Mouse (Mus musculus) embryonic facial prominence, embryonic 15.5 days (tissue): ENCODE measurements around the gene Scd2. TPM values are rescaled to one million over a fixed set of nuclear protein-coding genes. Genes with fewer than 3 reads are reported as not detected.

Experiments used
- ATAC-seq: fragments of 200-750 bp; cut with Nextera tagmentation; 2 replicates; pipeline ENCODE4 v1.8.0; 2017; ENCODE audit warnings: low read depth, moderate TSS enrichment; ENCODE audit not compliant: insufficient number of reproducible peaks, low FRiP score, low TSS enrichment
- H3K27ac ChIP-seq: fragments of 300-500 bp; sonication (generic); replicated peaks from 2 replicates; pipeline ENCODE4 v1.5.1; 2015; ENCODE audit warnings: mild to moderate bottlenecking, inconsistent platforms
- H3K27me3 ChIP-seq: fragments of 300-500 bp; sonication (generic); 2 replicates; pipeline ENCODE4 v1.6.1; 2015; ENCODE audit warnings: inconsistent platforms
- H3K36me3 ChIP-seq: fragments of 300-500 bp; sonication (generic); 2 replicates; pipeline ENCODE4 v1.6.1; 2015; ENCODE audit warnings: mild to moderate bottlenecking, inconsistent platforms
- H3K4me1 ChIP-seq: fragments of 300-500 bp; sonication (generic); 2 replicates; pipeline ENCODE4 v1.6.1; 2015; ENCODE audit warnings: inconsistent platforms
- H3K4me2 ChIP-seq: fragments of 300-500 bp; sonication (generic); replicated peaks from 2 replicates; pipeline ENCODE4 v1.6.1; 2015; ENCODE audit warnings: mild to moderate bottlenecking, inconsistent platforms
- H3K4me3 ChIP-seq: fragments of 300-500 bp; sonication (generic); replicated peaks from 2 replicates; pipeline ENCODE4 v1.5.1; 2015; ENCODE audit warnings: mild to moderate bottlenecking, inconsistent platforms
- H3K9ac ChIP-seq: fragments of 300-500 bp; sonication (generic); 2 replicates; pipeline ENCODE4 v1.6.1; 2015; ENCODE audit warnings: inconsistent platforms
- H3K9me3 ChIP-seq: fragments of 300-500 bp; sonication (generic); replicated peaks from 2 replicates; pipeline ENCODE4 v1.6.1; 2016; ENCODE audit warnings: inconsistent platforms
- WGBS: fragments of 180-500 bp; shearing (Covaris S2); methylation state at CpG from one replicate; pipeline ENCODE4 v1.1.7; 2015; 5-methylcytosine and 5-hydroxymethylcytosine counted together
- polyA plus RNA-seq: library from polyadenylated mRNA; unstranded; fragments of >200 nt; fragmentation: Nextera tagmentation; extraction: Ambion mirVana; gene quantifications from 2 replicates; pipeline ENCODE4 v1.2.1, GENCODE M21; 2015

The Scd2 gene
- polyA plus RNA-seq, 1 experiment from 2014 or later = 179 TPM

- Histone ChIP-seq H3K9me3 (no peaks in the 10 kb centered on the region), H3K4me2 (no peak overlapping the region), H3K9ac (no peak overlapping the region), H3K4me1 (peaks cover 33% of the 10 kb centered on the region), H3K4me3 (no peak overlapping the region), H3K27me3 (no peaks in the 10 kb centered on the region), H3K36me3 (no peaks in the 10 kb centered on the region), H3K27ac (no peak overlapping the region)
- WGBS = 65% methylated on average over 10 of the region's 11 CpGs
- ATAC-seq = no peak
These were observed 5.9 kb upstream of the Scd2 start for GRCm38 (mm10) chr19:44287415-44288110.

DNA sequence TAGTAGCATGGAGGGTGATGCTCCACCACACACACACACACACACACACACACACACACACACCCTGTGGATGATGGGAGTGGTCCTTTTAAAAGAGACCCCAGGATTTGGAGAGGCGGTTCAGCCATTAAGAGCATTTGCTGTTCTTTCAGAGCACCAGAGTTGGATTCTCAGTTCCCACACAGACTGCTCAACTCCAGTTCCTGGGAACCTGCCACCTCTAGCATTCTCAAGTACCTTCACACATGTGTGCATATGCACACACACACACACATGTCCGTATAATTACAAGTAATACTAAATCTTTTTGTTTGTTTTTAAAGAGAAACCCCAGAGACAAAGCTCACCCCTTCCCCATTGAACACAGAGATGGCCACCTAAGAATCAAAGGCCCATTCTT, 1.4 kb upstream of the Scd2 start:
- H3K4me1 ChIP-seq = peaks cover 38% of the 10 kb centered on the region

GRCm38 (mm10) chr19:44292483-44292882, 991 bp upstream of the Scd2 start:
- WGBS = 76% methylated on average over 3 of the region's 3 CpGs
- H3K4me3 ChIP-seq = 0 out of 2 replicates have a peak overlapping the region, but pooled peaks have one; percentile 91
- H3K9ac ChIP-seq = no peak overlapping the region
- H3K9me3 ChIP-seq = no peaks in the 10 kb centered on the region
- H3K4me2 ChIP-seq = peak overlapping the region; percentile 92
- H3K36me3 ChIP-seq = peaks cover 18% of the 10 kb centered on the region
- no peaks in the 10 kb centered on the region for H3K27me3 ChIP-seq
- peak overlapping the region; percentile 98; the same call in 1 of the 2 replicates for H3K27ac ChIP-seq
- H3K4me1 ChIP-seq = peaks cover 42% of the 10 kb centered on the region
- no peak for ATAC-seq

More for the DNA sequence above, 1.4 kb upstream of the Scd2 start:
- H3K27ac ChIP-seq = no peak overlapping the region
- no peaks in the 10 kb centered on the region for H3K27me3 ChIP-seq
- H3K4me3 ChIP-seq = no peak overlapping the region
- no peak overlapping the region for H3K4me2 ChIP-seq
- 80% methylated on average over 2 of the region's 2 CpGs for WGBS
- H3K36me3 ChIP-seq = peaks cover 14% of the 10 kb centered on the region; the same call in 1 of the 2 replicates
- no peak overlapping the region for H3K9ac ChIP-seq
- ATAC-seq = no peak
- no peaks in the 10 kb centered on the region for H3K9me3 ChIP-seq

DNA sequence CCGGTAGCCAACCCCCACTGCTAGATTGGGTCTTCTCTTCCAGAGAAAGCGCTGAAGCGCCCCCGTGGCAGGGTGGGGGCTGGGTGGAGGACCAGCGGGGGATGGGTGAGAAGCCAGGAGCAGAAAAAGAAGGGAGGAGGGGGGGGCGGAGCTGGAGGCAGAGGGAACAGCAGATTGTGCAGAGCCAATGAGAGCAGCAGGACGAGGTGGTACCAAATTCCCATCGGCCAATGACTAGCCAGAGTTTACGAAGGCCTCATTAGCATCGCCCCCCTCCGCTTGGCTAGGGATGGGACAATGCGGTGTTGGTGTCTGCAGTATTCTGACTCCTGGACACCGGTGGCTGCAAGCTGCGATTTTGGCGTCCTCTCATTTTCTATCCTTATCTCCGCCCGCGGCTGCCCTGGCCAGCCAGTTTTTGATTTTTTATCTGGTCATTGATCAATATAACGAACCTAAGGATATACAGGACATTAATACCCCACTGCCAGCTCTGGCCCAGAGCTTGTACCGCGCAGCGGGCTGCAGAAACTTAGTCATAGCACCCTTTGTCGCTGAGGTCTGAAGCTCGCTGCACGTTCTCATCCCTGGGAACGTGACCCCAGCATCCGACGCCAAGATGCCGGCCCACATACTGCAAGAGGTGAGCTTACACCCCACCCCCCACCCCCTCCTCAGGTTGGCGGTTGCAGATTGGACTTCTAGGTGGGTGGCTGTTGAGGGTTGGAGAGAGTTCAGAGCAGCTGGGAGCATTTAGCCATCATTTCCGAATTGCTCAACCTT, 486 bp downstream of the Scd2 start:
- peak; percentile 97 for ATAC-seq
- H3K9me3 ChIP-seq = no peaks in the 10 kb centered on the region
- WGBS = 1% methylated on average over 30 of the region's 31 CpGs
- H3K36me3 ChIP-seq = peaks cover 33% of the 10 kb centered on the region
- H3K4me3 ChIP-seq = peak overlapping the region; percentile 91
- H3K4me1 ChIP-seq = peaks cover 57% of the 10 kb centered on the region
- H3K4me2 ChIP-seq = peak overlapping the region; percentile 92
- H3K9ac ChIP-seq = peak overlapping the region; percentile 91
- peak overlapping the region; percentile 98 for H3K27ac ChIP-seq
- H3K27me3 ChIP-seq = no peaks in the 10 kb centered on the region

DNA sequence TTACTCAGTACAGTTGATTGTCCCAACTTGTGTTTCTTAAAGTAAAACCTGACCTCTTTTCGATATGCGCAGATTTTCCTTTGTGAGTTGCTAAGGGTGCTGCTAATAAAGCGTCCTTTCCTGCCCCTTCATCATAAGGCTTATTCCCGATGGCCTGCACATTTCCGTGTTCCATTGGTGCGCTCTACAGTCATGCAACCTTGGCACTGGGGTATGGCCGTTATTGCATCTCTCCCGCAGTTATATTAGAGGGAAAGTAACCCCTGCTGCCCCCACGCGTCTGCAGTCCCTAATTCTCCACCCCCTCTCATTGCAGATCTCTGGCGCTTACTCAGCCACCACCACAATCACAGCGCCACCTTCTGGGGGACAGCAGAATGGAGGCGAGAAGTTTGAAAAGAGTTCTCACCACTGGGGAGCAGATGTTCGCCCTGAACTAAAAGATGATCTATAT, 1.1 kb downstream of the Scd2 start:
- H3K9me3 ChIP-seq = no peaks in the 10 kb centered on the region
- H3K27me3 ChIP-seq = no peaks in the 10 kb centered on the region
- peak overlapping the region; percentile 91 for H3K4me3 ChIP-seq
- H3K27ac ChIP-seq = peak overlapping the region; percentile 98
- peak overlapping the region; percentile 92 for H3K4me2 ChIP-seq
- peaks cover 37% of the 10 kb centered on the region for H3K36me3 ChIP-seq
- WGBS = under 1% methylated on average over 14 of the region's 14 CpGs
- peak overlapping the region; percentile 91 for H3K9ac ChIP-seq
- peaks cover 62% of the 10 kb centered on the region for H3K4me1 ChIP-seq
- peak; percentile 61 for ATAC-seq

DNA sequence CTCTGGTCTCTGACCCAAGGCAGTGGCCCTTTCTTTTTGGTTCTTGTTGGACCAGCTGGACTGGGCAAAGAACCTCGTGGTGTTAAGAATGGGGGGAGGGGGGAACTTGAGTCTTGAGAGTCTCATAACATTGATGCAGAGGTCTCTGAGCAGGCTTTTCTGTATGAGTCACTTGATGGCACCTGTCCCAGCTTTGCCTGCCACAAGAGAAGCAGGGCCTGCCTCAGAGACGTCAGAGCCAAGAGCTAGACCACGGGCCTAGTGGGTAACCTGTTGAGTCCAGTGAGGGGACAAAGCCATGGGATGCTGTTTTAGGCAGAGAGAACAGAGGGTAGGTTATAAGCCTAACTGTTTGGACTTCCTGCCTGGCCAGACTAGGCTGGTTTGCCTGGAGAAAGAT, 1.8 kb downstream of the Scd2 start:
- H3K36me3 ChIP-seq = peaks cover 44% of the 10 kb centered on the region

DNA sequence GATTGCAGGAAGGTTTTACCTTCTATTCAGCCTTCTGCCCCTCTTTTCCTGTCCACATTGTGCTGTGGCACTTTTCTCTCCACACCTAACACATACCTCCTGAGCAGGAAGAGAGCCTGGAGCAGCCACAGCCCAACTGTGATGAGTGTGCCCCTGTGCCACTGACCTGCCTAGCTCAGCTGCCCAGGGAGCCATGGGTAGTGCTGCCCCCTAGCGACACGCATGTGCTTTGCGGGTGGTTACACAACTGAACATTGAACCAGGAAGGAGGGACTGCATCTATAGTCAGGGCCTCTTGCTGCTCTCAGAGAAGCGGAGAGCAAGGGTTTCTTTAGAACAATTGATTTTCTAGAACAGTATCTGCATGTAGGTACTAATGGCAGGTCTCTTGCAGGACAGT, 2.3 kb downstream of the Scd2 start:
- Histone ChIP-seq H3K4me2 (peak overlapping the region; percentile 92), H3K4me1 (peaks cover 73% of the 10 kb centered on the region), H3K9me3 (no peaks in the 10 kb centered on the region), H3K4me3 (peak overlapping the region; percentile 91), H3K9ac (peak overlapping the region; percentile 53), H3K36me3 (peaks cover 49% of the 10 kb centered on the region), H3K27ac (peak overlapping the region; percentile 98), H3K27me3 (no peaks in the 10 kb centered on the region)
- 3% methylated on average over 4 of the region's 4 CpGs for WGBS
- no peak; the same call in 1 of the 2 replicates for ATAC-seq

More for the DNA sequence above, 1.8 kb downstream of the Scd2 start:
- peak overlapping the region; percentile 98 for H3K27ac ChIP-seq
- peak overlapping the region; percentile 92 for H3K4me2 ChIP-seq
- H3K4me1 ChIP-seq = peaks cover 68% of the 10 kb centered on the region
- no peaks in the 10 kb centered on the region for H3K9me3 ChIP-seq
- peak overlapping the region; percentile 53 for H3K9ac ChIP-seq
- no peak for ATAC-seq
- no peaks in the 10 kb centered on the region for H3K27me3 ChIP-seq
- H3K4me3 ChIP-seq = peak overlapping the region; percentile 91
- 5% methylated on average over 3 of the region's 3 CpGs for WGBS

- H3K4me3 ChIP-seq = peak overlapping the region; percentile 91
- no peak for ATAC-seq
- H3K4me2 ChIP-seq = peak overlapping the region; percentile 92
- H3K4me1 ChIP-seq = peaks cover 77% of the 10 kb centered on the region
- no peaks in the 10 kb centered on the region for H3K9me3 ChIP-seq
- peak overlapping the region; percentile 53 for H3K9ac ChIP-seq
- H3K27ac ChIP-seq = peak overlapping the region; percentile 98; the same call in 1 of the 2 replicates
- H3K36me3 ChIP-seq = peaks cover 53% of the 10 kb centered on the region
- 15% methylated on average over 7 of the region's 7 CpGs for WGBS
- no peaks in the 10 kb centered on the region for H3K27me3 ChIP-seq
These were observed 2.7 kb downstream of the Scd2 start for GRCm38 (mm10) chr19:44296186-44296585.

- Histone ChIP-seq H3K9ac (peak overlapping the region; percentile 53), H3K4me1 (peaks cover 79% of the 10 kb centered on the region), H3K4me2 (peak overlapping the region; percentile 92), H3K4me3 (peak overlapping the region; percentile 91), H3K36me3 (peaks cover 62% of the 10 kb centered on the region), H3K27ac (0 out of 2 replicates have a peak overlapping the region, but pooled peaks have one; percentile 22), H3K27me3 (no peaks in the 10 kb centered on the region), H3K9me3 (no peaks in the 10 kb centered on the region)
- 41% methylated on average over 8 of the region's 8 CpGs for WGBS
- ATAC-seq = no peak
These were observed 3.7 kb downstream of the Scd2 start for GRCm38 (mm10) chr19:44297068-44297760.

- no peaks in the 10 kb centered on the region for H3K27me3 ChIP-seq
- peak overlapping the region; percentile 91 for H3K4me3 ChIP-seq
- H3K9me3 ChIP-seq = no peaks in the 10 kb centered on the region
- 0 out of 2 replicates have a peak overlapping the region, but pooled peaks have one; percentile 22 for H3K27ac ChIP-seq
- 60% methylated on average over 9 of the region's 9 CpGs for WGBS
- peaks cover 78% of the 10 kb centered on the region for H3K4me1 ChIP-seq
- no peak for ATAC-seq
- H3K4me2 ChIP-seq = peak overlapping the region; percentile 92
- H3K36me3 ChIP-seq = peaks cover 68% of the 10 kb centered on the region
- peak overlapping the region; percentile 53 for H3K9ac ChIP-seq
These were observed 4.4 kb downstream of the Scd2 start for GRCm38 (mm10) chr19:44297862-44298261.

DNA sequence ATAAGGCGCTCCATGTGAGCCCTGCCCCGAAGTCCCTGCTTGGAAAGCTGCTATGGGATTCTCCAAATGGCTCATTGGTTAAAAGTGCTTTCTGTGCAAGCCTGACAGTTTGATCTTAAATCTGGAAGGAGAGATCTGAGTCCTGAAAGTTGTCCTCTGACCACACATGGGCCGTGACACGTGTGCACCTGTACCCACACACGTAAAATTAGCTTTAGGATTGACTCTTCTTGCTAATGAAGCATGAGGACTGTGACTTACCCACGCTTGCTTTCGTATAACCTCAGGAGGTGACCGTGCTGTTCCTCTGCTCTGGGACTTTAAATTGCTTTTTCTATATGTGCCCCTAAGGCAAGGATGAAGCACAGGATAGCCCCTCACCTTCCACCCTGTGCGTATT, 5.6 kb downstream of the Scd2 start:
- H3K27me3 ChIP-seq = no peaks in the 10 kb centered on the region
- no peak for ATAC-seq
- 73% methylated on average over 9 of the region's 9 CpGs for WGBS
- peak overlapping the region; percentile 92 for H3K4me2 ChIP-seq
- no peak overlapping the region for H3K27ac ChIP-seq
- peak overlapping the region; percentile 91 for H3K4me3 ChIP-seq
- peaks cover 80% of the 10 kb centered on the region for H3K36me3 ChIP-seq
- H3K9ac ChIP-seq = no peak overlapping the region
- peaks cover 80% of the 10 kb centered on the region for H3K4me1 ChIP-seq
- no peaks in the 10 kb centered on the region for H3K9me3 ChIP-seq
